Mouse (Mus musculus) layer of hippocampus, postnatal 25 days (tissue): ENCODE results near the gene Hs3st2. TPM values are rescaled to one million over a fixed set of nuclear protein-coding genes. Genes with fewer than 3 reads are reported as not detected.

ENCODE experiments used
- DNase-seq, 2 experiments: peaks; one replicate each; pipeline ENCODE4 v3.0.0; 2022; ENCODE audit warnings: mixed read lengths in 2 of 2, low spot score in 1 of 2; ENCODE audit errors: extremely low spot score in 1 of 2
- total RNA-seq, 2 experiments: library from RNA; stranded (reverse); gene quantifications; 2 replicates each; pipeline ENCODE4 v1.2.3; 2021

Hs3st2 gene
- total RNA-seq, 2 experiments from 2014 or later = 10.7 to 11.3 TPM

DNA sequence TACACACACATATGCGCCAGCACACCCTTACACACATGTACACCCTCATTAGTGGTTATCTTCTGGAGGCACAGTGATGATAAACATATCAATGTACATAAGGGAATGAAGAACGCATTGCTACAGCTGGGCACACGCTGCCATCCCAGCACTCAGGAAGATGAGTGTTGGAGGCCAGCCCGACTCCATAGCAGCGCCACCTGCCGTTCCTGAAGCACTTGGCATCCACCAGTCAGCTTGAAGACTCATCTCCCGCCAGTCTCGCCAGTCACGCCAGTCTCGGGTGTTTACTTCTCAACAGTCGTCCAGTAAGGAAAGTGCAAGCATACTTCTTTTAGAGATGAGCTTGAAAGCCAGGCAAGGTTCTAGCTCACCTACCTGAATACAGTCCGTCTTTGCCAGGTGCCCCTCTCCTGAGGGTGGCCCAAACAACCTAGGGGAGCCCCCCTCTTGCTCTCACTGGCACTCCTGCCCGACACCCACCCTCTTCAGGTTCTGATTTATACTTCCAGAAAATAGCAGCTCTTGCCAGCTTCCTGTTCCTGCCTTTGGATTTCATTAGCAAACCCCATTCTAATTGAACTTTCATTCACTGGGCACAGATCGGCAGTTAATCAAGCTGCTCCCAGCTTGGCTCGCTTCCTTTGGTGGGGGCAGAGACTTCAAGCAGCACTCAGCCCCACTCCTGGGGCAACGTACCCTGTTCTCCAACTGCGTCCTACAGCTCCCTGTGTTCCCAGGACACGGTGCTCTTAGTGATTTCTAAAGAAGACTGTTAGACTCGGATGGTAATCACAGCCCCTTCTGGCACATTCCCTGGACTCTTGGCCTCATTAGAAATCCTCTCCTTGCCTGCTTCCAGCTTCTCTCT is 148.0 kb downstream of the Hs3st2 start:
- peak; percentile 53 to 71 for DNase-seq

GRCm38 (mm10) chr7:121542458-121542857 is 150.8 kb downstream of the Hs3st2 start:
- no peak for DNase-seq

- DNase-seq = no peak
Observed at GRCm38 (mm10) chr7:121549329-121550022, 157.8 kb downstream of the Hs3st2 start.
